Mouse (Mus musculus) C2C12 (cell line): ENCODE data around the gene H2-Ab1. TPM values are rescaled to one million over a fixed set of nuclear protein-coding genes. Genes with fewer than 3 reads are reported as not detected.

Experiments used
- H3K27me3 ChIP-seq: one replicate; pipeline ENCODE4 v1.6.1; 2011; ENCODE audit not compliant: control insufficient read depth, insufficient read depth, insufficient read length
- H3K36me3 ChIP-seq: one replicate; pipeline ENCODE4 v1.6.1; 2011; ENCODE audit not compliant: control insufficient read depth, insufficient read depth
- H3K4me3 ChIP-seq: one replicate; pipeline ENCODE4 v1.5.1; 2011; ENCODE audit warnings: mild to moderate bottlenecking, control low read depth; ENCODE audit not compliant: poor library complexity, insufficient read depth, severe bottlenecking
- H3K79me2 ChIP-seq: one replicate; pipeline ENCODE4 v1.6.1; 2011; ENCODE audit not compliant: control insufficient read depth, insufficient read depth
- H3K79me3 ChIP-seq: one replicate; pipeline ENCODE4 v1.6.1; 2011; ENCODE audit warnings: low read depth, control low read depth
- H3ac ChIP-seq: one replicate; pipeline ENCODE3; 2011; ENCODE audit warnings: low read depth; ENCODE audit not compliant: control insufficient read depth, insufficient read length
- CEBPB ChIP-seq: IDR thresholded peaks from one replicate; pipeline ENCODE4 v1.6.1; 2011; ENCODE audit warnings: low read depth, mild to moderate bottlenecking, control low read depth, moderate library complexity
- CTCF ChIP-seq: IDR thresholded peaks from one replicate; pipeline ENCODE4 v1.5.1; 2011; ENCODE audit not compliant: control insufficient read depth, insufficient read depth, insufficient read length
- FOSL1 ChIP-seq: IDR thresholded peaks from one replicate; pipeline ENCODE4 v1.8.0; 2011; ENCODE audit warnings: mild to moderate bottlenecking, low read length; ENCODE audit not compliant: poor library complexity, insufficient read depth, severe bottlenecking
- MAX ChIP-seq: IDR thresholded peaks from one replicate; pipeline ENCODE4 v1.6.1; 2011; ENCODE audit warnings: mild to moderate bottlenecking, control low read depth
- MYOD1 ChIP-seq: IDR thresholded peaks from one replicate; pipeline ENCODE4 v1.6.1; 2011; ENCODE audit warnings: low read depth; ENCODE audit not compliant: control insufficient read depth, insufficient read length
- MYOG ChIP-seq: IDR thresholded peaks from one replicate; pipeline ENCODE4 v1.6.1; 2011; ENCODE audit not compliant: control insufficient read depth, insufficient read length; ENCODE audit errors: extremely low read depth
- USF1 ChIP-seq: IDR thresholded peaks from one replicate; pipeline ENCODE4 v1.6.1; 2011; ENCODE audit warnings: low read depth, mild to moderate bottlenecking, control low read depth, moderate library complexity
- polyA plus RNA-seq: library from polyadenylated mRNA; unstranded; fragments of >200 nt; fragmentation: generic; extraction: Trizol; gene quantifications from one replicate; pipeline ENCODE4 v1.2.1, GENCODE M21; 2012; ENCODE audit warnings: missing spikeins

H2-Ab1 gene
- polyA plus RNA-seq, 1 experiment, result not detected

DNA sequence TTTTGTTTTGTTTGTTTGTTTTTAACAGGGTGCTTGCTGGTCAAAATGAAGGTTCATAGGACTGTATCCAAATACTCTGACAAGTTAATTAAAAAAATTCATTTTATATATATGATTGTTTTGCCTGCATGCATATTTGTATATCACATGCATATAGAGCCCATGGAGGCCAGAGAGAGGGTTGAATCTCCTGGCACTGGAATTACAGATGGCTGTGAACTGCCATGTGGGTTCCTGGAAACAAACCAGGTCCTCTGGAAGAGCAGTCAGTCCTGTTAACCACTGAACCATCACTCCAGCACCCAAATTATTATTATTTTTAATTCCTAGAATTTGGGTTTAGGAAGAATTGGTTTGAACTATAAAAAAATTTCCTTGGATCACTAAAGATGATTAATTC is 37.8 kb downstream of the H2-Ab1 start:
- Histone ChIP-seq H3ac (no peak overlapping the region), H3K79me2 (no peaks in the 10 kb centered on the region), H3K79me3 (no peaks in the 10 kb centered on the region), H3K4me3 (no peak overlapping the region), H3K27me3 (peaks cover 10% of the 10 kb centered on the region), H3K36me3 (no peaks in the 10 kb centered on the region)
- TF ChIP-seq USF1 (no peak), CTCF (no peak), MAX (no peak), CEBPB (no peak), FOSL1 (no peak), MYOD1 (no peak), MYOG (no peak)

DNA sequence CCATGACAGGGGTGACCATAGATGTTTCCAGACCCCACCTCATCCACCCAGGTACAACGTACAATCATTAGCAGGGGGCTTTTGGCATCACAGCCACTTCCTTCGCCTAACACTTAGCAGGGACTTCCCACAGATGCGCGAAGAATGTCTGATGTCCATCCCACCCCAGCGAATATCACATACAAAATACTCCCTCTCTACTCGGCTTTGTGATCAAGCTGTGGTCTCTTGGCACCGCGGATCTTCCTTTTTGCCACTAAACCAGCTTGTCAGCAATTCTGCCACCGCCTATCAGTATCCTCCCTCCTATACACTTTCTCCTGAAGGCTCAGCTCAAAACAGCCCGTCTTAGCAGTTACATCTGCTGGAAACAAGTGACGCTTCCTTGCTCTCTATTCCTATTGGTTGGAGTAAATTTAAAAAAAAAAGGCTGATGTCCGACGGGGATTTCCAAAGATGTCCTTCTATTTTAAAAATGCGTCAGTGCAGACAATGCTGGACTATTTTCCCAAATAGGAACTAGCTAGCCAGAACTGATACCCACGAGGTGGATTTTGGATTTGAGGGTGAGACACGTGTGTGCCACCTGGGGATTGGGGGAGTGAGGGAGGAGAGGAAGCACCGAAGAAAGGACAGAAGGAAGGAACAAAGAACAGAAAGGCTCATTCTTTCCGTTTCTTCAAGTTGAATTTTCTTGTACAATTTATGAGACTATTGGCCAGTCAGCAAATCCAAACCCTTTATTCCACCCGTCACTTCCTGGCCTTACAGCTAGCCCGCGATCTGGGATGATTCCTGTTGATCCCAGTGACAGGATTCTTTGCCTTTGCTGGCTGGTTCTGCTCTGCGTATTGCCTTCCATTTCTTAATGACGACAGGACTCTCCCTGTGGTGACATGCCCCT is 38.7 kb downstream of the H2-Ab1 start:
- H3K4me3 ChIP-seq, result no peak overlapping the region
- TF ChIP-seq CEBPB (no peak), MAX (no peak), MYOD1 (no peak), FOSL1 (no peak), CTCF (no peak), MYOG (no peak), USF1 (no peak)
- peaks cover 13% of the 10 kb centered on the region for H3K27me3 ChIP-seq
- H3K79me3 ChIP-seq, result no peaks in the 10 kb centered on the region
- no peak overlapping the region for H3ac ChIP-seq
- no peaks in the 10 kb centered on the region for H3K79me2 ChIP-seq
- H3K36me3 ChIP-seq, result no peaks in the 10 kb centered on the region

DNA sequence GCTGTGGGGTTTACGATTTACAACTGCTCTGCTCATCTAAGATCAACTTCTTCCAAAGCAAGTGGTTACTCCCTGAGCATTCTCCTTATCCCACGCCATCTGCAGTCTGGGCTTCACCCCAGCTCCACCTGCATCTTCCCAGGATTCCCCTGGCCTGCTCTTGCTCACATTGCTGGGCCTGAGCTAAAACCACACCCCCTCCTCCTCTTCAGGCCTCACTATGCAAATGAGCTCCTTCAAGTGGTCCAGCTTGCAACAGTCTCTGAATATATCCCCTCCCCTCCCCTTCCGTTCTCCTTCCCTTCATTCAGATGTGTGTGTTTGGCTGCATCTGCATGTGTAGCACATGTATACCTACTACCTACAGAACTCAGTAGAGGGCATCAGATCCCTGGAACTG is 41.9 kb downstream of the H2-Ab1 start:
- Histone ChIP-seq H3K27me3 (peaks cover 13% of the 10 kb centered on the region), H3K4me3 (no peak overlapping the region), H3K79me3 (no peaks in the 10 kb centered on the region), H3K36me3 (no peaks in the 10 kb centered on the region), H3ac (no peak overlapping the region), H3K79me2 (no peaks in the 10 kb centered on the region)
- TF ChIP-seq CTCF (no peak), MAX (no peak), USF1 (no peak), MYOD1 (no peak), CEBPB (no peak), MYOG (no peak), FOSL1 (no peak)

DNA sequence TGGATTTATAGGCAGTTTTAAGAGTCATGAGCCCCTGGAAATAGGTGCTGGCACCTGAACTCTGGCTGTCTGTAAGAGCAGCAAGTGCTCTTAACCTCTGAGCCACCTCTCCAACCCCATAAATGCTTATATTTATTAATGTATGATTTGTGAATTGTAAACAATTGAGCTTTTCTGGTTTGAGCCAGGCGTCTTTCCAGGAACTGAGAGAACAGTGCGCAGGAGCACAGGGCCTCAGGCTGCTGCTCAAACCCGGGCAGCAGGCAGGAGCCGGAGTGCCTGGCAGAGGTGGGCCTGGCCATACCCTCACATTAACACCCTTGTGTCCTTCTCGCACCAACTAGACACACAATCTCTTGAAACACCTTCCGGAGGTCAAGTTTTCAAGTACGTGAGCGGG is 42.6 kb downstream of the H2-Ab1 start:
- no peak overlapping the region for H3K4me3 ChIP-seq
- H3K36me3 ChIP-seq, result no peaks in the 10 kb centered on the region
- no peaks in the 10 kb centered on the region for H3K79me3 ChIP-seq
- no peaks in the 10 kb centered on the region for H3K79me2 ChIP-seq
- H3ac ChIP-seq, result no peak overlapping the region
- H3K27me3 ChIP-seq, result peaks cover 13% of the 10 kb centered on the region
- TF ChIP-seq CTCF, result no peak
- TF ChIP-seq FOSL1, result no peak

DNA sequence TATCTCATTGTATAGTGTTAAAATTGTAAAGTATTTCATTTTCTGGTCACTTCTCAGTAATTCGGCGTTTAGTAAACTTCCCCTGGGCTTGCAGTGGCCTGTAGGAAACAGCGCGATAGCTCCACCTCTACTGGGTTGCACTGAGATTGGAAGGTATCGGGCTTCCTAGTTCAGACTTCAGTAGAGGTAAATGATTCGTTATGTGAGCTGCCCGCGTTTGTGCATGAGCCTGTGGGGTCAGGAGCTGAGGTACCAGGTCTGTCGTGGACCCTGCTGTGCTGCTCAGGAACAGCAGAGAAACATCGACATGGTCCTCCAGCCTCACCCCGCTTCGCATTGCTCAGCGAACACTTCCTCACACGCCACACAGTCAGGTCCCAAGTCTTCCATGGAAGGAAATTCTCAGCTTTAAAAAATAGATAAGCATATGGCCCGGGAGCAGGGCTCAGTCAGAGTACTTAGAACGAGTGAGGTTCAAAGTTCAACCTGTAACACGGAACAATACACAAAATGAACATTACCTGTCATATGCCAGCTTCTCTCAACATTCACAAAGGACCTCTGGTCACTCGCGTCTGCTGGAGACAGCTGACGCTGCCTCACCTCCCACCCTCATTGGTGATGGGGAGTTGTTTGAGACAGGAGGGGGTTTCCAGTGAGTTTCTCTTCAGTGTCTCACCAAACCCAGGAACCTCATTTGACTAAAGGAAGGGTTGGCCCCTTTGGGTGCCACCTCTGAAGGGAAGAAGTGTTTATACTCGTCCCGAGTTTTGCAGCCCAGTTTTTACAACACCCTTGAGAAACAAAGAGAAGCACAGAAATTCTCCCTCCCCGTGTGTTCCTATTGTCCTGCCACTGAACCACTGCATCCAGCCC is 43.4 kb downstream of the H2-Ab1 start:
- TF ChIP-seq MYOD1 (no peak), MYOG (no peak), USF1 (no peak), MAX (no peak), CTCF (no peak), CEBPB (no peak), FOSL1 (no peak)
- H3K27me3 ChIP-seq, result peaks cover 10% of the 10 kb centered on the region
- H3K4me3 ChIP-seq, result no peak overlapping the region
- H3K36me3 ChIP-seq, result no peaks in the 10 kb centered on the region
- H3ac ChIP-seq, result no peak overlapping the region
- H3K79me2 ChIP-seq, result no peaks in the 10 kb centered on the region
- no peaks in the 10 kb centered on the region for H3K79me3 ChIP-seq
